Mouse (Mus musculus) liver, adult 2 months (tissue): ENCODE measurements around the gene Hscb.

ENCODE experiments used
- CTCF ChIP-seq: fragments of 200-500 bp; IDR thresholded peaks from 2 replicates; pipeline ENCODE4 v1.5.1; 2011; ENCODE audit warnings: low read depth, low read length, control low read depth
- POLR2A ChIP-seq: fragments of 200-500 bp; IDR thresholded peaks from 2 replicates; pipeline ENCODE4 v1.6.1; 2011; ENCODE audit warnings: low read length, control low read depth; ENCODE audit not compliant: insufficient read depth; ENCODE audit errors: extremely low read depth

- TF ChIP-seq CTCF, result no peak
- no peak for TF ChIP-seq POLR2A
Observed at GRCm38 (mm10) chr5:110888596-110888995, 49.0 kb upstream of the Hscb start.
